Mouse (Mus musculus): ENCODE measurements around the gene Speer4b.

GRCm38 (mm10) chr5:27454386-27454785, 46.9 kb downstream of the Speer4b start:
- TF ChIP-seq CTCF (IDR thresholded peaks at IDR 0.05; ENCODE audit: low read depth, low read length): no peak
- TF ChIP-seq POLR2A (IDR thresholded peaks at IDR 0.05; ENCODE audit: extremely low read depth, insufficient read depth, low read length): no peak
